Mouse (Mus musculus): ENCODE data around the gene Hspa1b. TPM values are rescaled to one million over a fixed set of nuclear protein-coding genes. Genes with fewer than 3 reads are reported as not detected.
"Not testable (repeated sequence)": the region's sequence is repeated elsewhere in the genome, so short reads cannot be mapped to it uniquely, and the experiment has no call there.

Gene Hspa1b
- polyA plus RNA-seq, 1 experiment from 2014 or later = 3.6 TPM

DNA sequence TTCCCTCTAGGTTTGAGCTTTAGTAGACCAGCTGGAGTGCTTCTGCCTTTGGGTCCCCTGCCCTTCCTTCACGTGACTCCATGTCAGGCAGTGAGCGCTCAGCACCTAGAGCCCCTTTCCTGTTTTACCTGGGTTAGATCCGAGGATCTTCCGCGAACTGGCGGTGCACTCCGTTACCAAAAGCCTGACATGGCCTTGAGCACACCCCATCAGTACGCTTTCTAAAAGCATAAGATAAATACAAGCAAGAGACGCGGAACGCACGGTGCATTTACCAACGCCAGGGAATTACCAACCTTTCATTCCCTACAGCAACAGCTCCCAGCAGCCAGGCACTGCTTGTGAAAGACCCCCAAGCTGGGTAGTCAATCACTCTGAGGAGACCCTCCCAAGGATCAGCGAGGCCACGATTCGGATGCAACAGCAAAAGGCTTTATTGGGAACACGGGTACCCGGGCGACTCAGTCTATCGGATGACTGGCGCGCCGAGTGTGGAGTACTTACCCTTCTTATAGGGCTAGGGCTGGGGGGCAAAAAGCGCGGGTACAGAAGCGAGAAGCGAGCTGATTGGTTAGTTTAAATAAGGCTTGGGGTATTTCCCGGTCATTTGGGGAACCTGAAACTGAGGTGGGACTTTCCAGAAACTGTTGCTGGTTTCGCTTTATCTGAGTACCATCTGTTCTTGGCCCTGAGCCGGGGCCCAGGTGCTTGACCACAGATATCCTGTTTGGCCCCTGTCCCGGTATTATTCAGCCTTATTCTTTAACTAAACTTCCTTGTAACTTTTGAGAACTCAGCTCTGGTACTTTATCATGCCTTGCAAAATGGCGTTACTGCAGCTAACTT, 41.1 kb upstream of the Hspa1b start:
- peaks cover 33% of the 10 kb centered on the region for H3K4me1 ChIP-seq
- H3K4me3 ChIP-seq = peak overlapping the region; percentile 93
- not testable (repeated sequence) for ATAC-seq (ENCODE audit: insufficient number of reproducible peaks, low FRiP score, low TSS enrichment, low read depth); H3K9me3 ChIP-seq; H3K27me3 ChIP-seq
- peak overlapping the region; percentile 99 for H3K27ac ChIP-seq
- WGBS = 19% methylated on average over 30 of the region's 32 CpGs
- H3K9ac ChIP-seq = peak overlapping the region; percentile 94
- H3K36me3 ChIP-seq = peaks cover 36% of the 10 kb centered on the region
- H3K4me2 ChIP-seq = peak overlapping the region; percentile 95

DNA sequence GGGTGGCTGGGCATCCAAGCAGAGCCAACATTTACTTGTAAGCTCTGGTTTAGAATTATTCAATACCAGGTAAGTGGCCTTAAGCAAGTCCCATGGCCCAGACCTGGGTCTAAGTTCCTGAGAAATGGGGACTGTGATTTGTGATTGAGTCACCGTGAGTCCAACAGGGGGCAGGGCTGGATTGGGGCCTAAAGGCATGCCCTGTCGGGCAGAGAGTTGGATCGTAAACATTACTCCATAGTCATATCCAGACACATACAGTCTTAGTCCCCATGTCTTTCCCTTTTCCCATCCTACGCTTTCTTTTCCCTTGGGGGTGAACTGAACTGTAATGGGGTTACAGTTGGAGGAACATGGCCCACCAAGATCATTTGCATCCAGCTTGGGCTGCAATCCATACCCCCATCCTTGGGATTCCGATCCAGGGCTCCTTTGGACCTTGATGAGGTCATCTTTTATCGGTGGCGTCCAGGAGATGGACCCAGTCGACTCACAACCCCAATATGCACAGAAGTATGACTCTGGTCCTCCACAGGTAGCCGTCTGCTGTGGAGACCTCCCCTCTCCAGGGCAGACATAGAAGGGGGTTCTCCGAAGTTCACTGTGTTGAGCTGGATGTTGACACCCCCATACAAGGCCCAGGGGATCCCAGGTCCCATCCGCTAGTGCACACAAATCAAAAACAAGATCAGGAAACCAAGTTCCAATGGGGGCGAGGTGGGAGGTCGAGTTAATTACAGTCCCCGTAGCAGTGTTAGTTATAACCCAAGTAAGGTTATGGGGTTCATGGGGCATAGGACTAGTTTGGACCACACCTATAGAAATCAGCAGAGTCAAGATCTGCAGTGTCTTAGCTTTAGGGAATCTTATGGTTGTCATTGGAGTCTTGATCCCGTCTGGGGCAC, 39.7 kb upstream of the Hspa1b start:
- no peaks in the 10 kb centered on the region for H3K9me3 ChIP-seq
- no peak for ATAC-seq (ENCODE audit: insufficient number of reproducible peaks, low FRiP score, low TSS enrichment, low read depth)
- peak overlapping the region; percentile 95; the same call in 1 of the 2 replicates for H3K4me2 ChIP-seq
- peaks cover 24% of the 10 kb centered on the region; the same call in 1 of the 2 replicates for H3K36me3 ChIP-seq
- H3K4me1 ChIP-seq = peaks cover 33% of the 10 kb centered on the region
- no peak overlapping the region for H3K27ac ChIP-seq
- H3K4me3 ChIP-seq = peak overlapping the region; percentile 93
- 0 out of 2 replicates have a peak overlapping the region, but pooled peaks have one; percentile 28 for H3K9ac ChIP-seq
- WGBS = 87% methylated on average over 15 of the region's 15 CpGs
- no peaks in the 10 kb centered on the region for H3K27me3 ChIP-seq

- Histone ChIP-seq H3K4me2 (no peak overlapping the region), H3K27ac (no peak overlapping the region), H3K9me3 (no peaks in the 10 kb centered on the region), H3K36me3 (peaks cover 25% of the 10 kb centered on the region; the same call in 1 of the 2 replicates), H3K9ac (no peak overlapping the region), H3K4me1 (peaks cover 19% of the 10 kb centered on the region), H3K4me3 (no peak overlapping the region), H3K27me3 (no peaks in the 10 kb centered on the region)
- WGBS = 92% methylated on average over 5 of the region's 5 CpGs
- no peak for ATAC-seq (ENCODE audit: insufficient number of reproducible peaks, low FRiP score, low TSS enrichment, low read depth)
These were observed 38.1 kb upstream of the Hspa1b start for GRCm38 (mm10) chr17:34997142-34997483.

- no peak overlapping the region for H3K27ac ChIP-seq
- H3K4me1 ChIP-seq = peaks cover 15% of the 10 kb centered on the region
- no peak for ATAC-seq (ENCODE audit: insufficient number of reproducible peaks, low FRiP score, low TSS enrichment, low read depth)
- no peak overlapping the region for H3K4me2 ChIP-seq
- peaks cover 30% of the 10 kb centered on the region; the same call in 1 of the 2 replicates for H3K36me3 ChIP-seq
- no peak overlapping the region for H3K9ac ChIP-seq
- no peaks in the 10 kb centered on the region for H3K27me3 ChIP-seq
- 92% methylated on average over 13 of the region's 14 CpGs for WGBS
- H3K4me3 ChIP-seq = no peak overlapping the region
- H3K9me3 ChIP-seq = no peaks in the 10 kb centered on the region
These were observed 37.5 kb upstream of the Hspa1b start for GRCm38 (mm10) chr17:34996411-34997141.

DNA sequence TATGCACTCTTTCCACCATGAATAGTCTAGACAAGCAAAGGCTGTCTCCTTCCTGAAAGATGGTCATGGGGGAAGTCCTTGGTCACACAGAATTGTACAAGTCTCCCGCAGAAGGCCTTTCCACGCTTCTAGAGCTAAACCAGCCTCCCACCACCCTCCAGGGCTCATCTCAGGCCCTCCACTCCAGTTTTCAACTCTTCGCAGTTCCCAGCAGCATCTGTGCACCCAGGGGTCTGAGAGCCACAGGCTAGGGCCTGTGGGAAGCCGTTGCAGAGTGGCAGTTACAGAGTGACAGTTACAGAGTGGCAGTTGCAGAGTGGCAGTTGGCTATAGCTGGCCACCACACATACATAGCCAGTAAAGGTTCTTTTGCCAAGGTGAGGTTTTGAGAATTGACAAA, 36.9 kb upstream of the Hspa1b start:
- 95% methylated on average over 4 of the region's 4 CpGs for WGBS
- not testable (repeated sequence) for H3K9me3 ChIP-seq; H3K27me3 ChIP-seq; ATAC-seq (ENCODE audit: insufficient number of reproducible peaks, low FRiP score, low TSS enrichment, low read depth); H3K4me2 ChIP-seq; H3K9ac ChIP-seq; H3K4me3 ChIP-seq; H3K27ac ChIP-seq
- H3K4me1 ChIP-seq = peaks cover 15% of the 10 kb centered on the region
- H3K36me3 ChIP-seq = peaks cover 35% of the 10 kb centered on the region; the same call in 1 of the 2 replicates

GRCm38 (mm10) chr17:34995192-34995591, 36.2 kb upstream of the Hspa1b start:
- H3K9ac ChIP-seq; H3K27me3 ChIP-seq; H3K4me3 ChIP-seq; H3K4me2 ChIP-seq; H3K27ac ChIP-seq; H3K9me3 ChIP-seq; ATAC-seq (ENCODE audit: insufficient number of reproducible peaks, low FRiP score, low TSS enrichment, low read depth): not testable (repeated sequence)
- H3K4me1 ChIP-seq = peaks cover 15% of the 10 kb centered on the region
- H3K36me3 ChIP-seq = peaks cover 35% of the 10 kb centered on the region; the same call in 1 of the 2 replicates
- 88% methylated on average over 4 of the region's 4 CpGs for WGBS

DNA sequence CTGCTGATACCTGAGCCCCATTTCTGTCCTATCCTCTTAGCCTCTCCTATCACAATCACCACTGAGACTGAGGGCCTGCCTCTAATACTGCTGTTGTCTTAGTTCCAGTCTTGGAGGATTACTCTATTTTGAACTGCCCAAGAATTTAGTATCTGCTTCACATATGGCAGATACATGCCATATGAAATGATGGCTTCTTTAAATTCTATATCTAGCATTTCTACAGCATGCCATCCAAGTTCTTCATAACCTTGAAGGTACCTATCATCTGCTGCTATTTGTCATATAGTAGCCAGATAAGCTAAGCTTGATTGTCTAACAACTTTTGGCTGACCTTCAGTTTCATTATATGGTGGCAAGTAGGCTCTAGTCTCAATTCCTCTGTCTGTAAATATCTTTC, 35.7 kb upstream of the Hspa1b start:
- Histone ChIP-seq H3K4me1 (peaks cover 11% of the 10 kb centered on the region), H3K9me3 (no peaks in the 10 kb centered on the region), H3K9ac (no peak overlapping the region), H3K27me3 (no peaks in the 10 kb centered on the region), H3K36me3 (peaks cover 35% of the 10 kb centered on the region; the same call in 1 of the 2 replicates), H3K4me2 (no peak overlapping the region), H3K27ac (no peak overlapping the region), H3K4me3 (no peak overlapping the region)
- no peak for ATAC-seq (ENCODE audit: insufficient number of reproducible peaks, low FRiP score, low TSS enrichment, low read depth)

- Histone ChIP-seq H3K4me2 (no peak overlapping the region), H3K27me3 (no peaks in the 10 kb centered on the region), H3K4me1 (peaks cover 21% of the 10 kb centered on the region), H3K9me3 (no peaks in the 10 kb centered on the region), H3K27ac (no peak overlapping the region), H3K4me3 (no peak overlapping the region), H3K36me3 (peaks cover 24% of the 10 kb centered on the region), H3K9ac (no peak overlapping the region)
- no peak for ATAC-seq (ENCODE audit: insufficient number of reproducible peaks, low FRiP score, low TSS enrichment, low read depth)
- WGBS = 74% methylated on average over 2 of the region's 2 CpGs
These were observed 25.2 kb upstream of the Hspa1b start for GRCm38 (mm10) chr17:34984218-34984617.

GRCm38 (mm10) chr17:34982328-34982727, 23.3 kb upstream of the Hspa1b start:
- peak overlapping the region; percentile 83 for H3K4me2 ChIP-seq
- H3K4me3 ChIP-seq = peak overlapping the region; percentile 87
- H3K27me3 ChIP-seq = no peaks in the 10 kb centered on the region
- no peak for ATAC-seq (ENCODE audit: insufficient number of reproducible peaks, low FRiP score, low TSS enrichment, low read depth)
- 0% methylated on average over 15 of the region's 15 CpGs for WGBS
- peaks cover 21% of the 10 kb centered on the region for H3K4me1 ChIP-seq
- H3K9me3 ChIP-seq = no peaks in the 10 kb centered on the region
- peak overlapping the region; percentile 91 for H3K9ac ChIP-seq
- peak overlapping the region; percentile 100 for H3K27ac ChIP-seq
- peaks cover 19% of the 10 kb centered on the region for H3K36me3 ChIP-seq

GRCm38 (mm10) chr17:34981690-34982180, 22.7 kb upstream of the Hspa1b start, which contains the start of gene Lsm2:
Gene Lsm2 (plus strand): TSS chr17:34981862.
- Histone ChIP-seq H3K36me3 (peaks cover 19% of the 10 kb centered on the region), H3K9ac (peak within 1 kb of the TSS; percentile 91), H3K27ac (peak within 1 kb of the TSS; percentile 100), H3K4me3 (peak within 1 kb of the TSS; percentile 87), H3K4me1 (peaks cover 21% of the 10 kb centered on the region), H3K4me2 (peak within 1 kb of the TSS; percentile 83), H3K27me3 (no peaks in the 10 kb centered on the region), H3K9me3 (no peaks in the 10 kb centered on the region)
- WGBS = under 1% methylated on average over 58 of the region's 58 CpGs
- peak; percentile 88 for ATAC-seq (ENCODE audit: insufficient number of reproducible peaks, low FRiP score, low TSS enrichment, low read depth)

- WGBS = 9% methylated on average over 2 of the region's 2 CpGs
These were observed 21.6 kb upstream of the Hspa1b start for GRCm38 (mm10) chr17:34980655-34981054.

More at GRCm38 (mm10) chr17:34980655-34981054, 21.6 kb upstream of the Hspa1b start:
- peak overlapping the region; percentile 91; the same call in 1 of the 2 replicates for H3K9ac ChIP-seq
- peaks cover 8% of the 10 kb centered on the region for H3K36me3 ChIP-seq
- H3K4me3 ChIP-seq = peak overlapping the region; percentile 87
- no peaks in the 10 kb centered on the region for H3K27me3 ChIP-seq
- H3K9me3 ChIP-seq = no peaks in the 10 kb centered on the region
- peak overlapping the region; percentile 100 for H3K27ac ChIP-seq
- peaks cover 21% of the 10 kb centered on the region for H3K4me1 ChIP-seq
- H3K4me2 ChIP-seq = peak overlapping the region; percentile 83
- ATAC-seq (ENCODE audit: insufficient number of reproducible peaks, low FRiP score, low TSS enrichment, low read depth) = no peak
